ENCODE assay signal across 23 mouse cellular contexts in genomic region chr15:14000952-14001351, GRCm38 (mm10).
DNase-seq lines count a peak whose midpoint lies in the region; ATAC-seq lines count a peak whose summit lies in the region.
"Had no signal": no experiment of that assay in that cellular context is flagged by ENCODE, and none has a peak within 500 bp of the region (broad histone marks: within the 10 kb centered on the region; RNA-seq: fewer than 3 reads in every experiment).

No protein-coding gene starts in this region.

- no peak overlapping the region for H3K9ac ChIP-seq in forebrain, embryonic 11.5 days (ENCODE audit: low read length)
- H3K9ac ChIP-seq in forebrain, embryonic 13.5 days, result no peak overlapping the region
- H3K9ac ChIP-seq in forebrain, embryonic 16.5 days (replicated peaks; ENCODE audit: low read depth, low read length), result no peak overlapping the region
- H3K9ac ChIP-seq: embryonic facial prominence, embryonic 12.5 days; embryonic facial prominence, embryonic 15.5 days; hindbrain, embryonic 14.5 days had no signal

- no peaks in the 10 kb centered on the region for H3K36me3 ChIP-seq in forebrain, embryonic 11.5 days (ENCODE audit: control insufficient read depth, insufficient read depth, low read length)
- no peaks in the 10 kb centered on the region for H3K36me3 ChIP-seq in forebrain, embryonic 10.5 days (replicated peaks)
- H3K36me3 ChIP-seq in forebrain, embryonic 13.5 days (ENCODE audit: poor library complexity, severe bottlenecking), result no peaks in the 10 kb centered on the region
- no peaks in the 10 kb centered on the region for H3K36me3 ChIP-seq in forebrain, embryonic 16.5 days (ENCODE audit: control insufficient read depth, insufficient read depth)
- H3K36me3 ChIP-seq: embryonic facial prominence, embryonic 12.5 days; embryonic facial prominence, embryonic 15.5 days had no signal

- H3K4me2 ChIP-seq in forebrain, embryonic 11.5 days (ENCODE audit: low read depth, low read length, severe bottlenecking), result no peak overlapping the region
- no peak overlapping the region for H3K4me2 ChIP-seq in forebrain, embryonic 13.5 days
- no peak overlapping the region for H3K4me2 ChIP-seq in forebrain, embryonic 16.5 days (ENCODE audit: low read length)
- H3K4me2 ChIP-seq: embryonic facial prominence, embryonic 12.5 days; embryonic facial prominence, embryonic 15.5 days; heart, embryonic 11.5 days; hindbrain, embryonic 14.5 days had no signal

- no peak overlapping the region for H3K27ac ChIP-seq in forebrain, embryonic 11.5 days (ENCODE audit: low read depth, low read length)
- no peak overlapping the region for H3K27ac ChIP-seq in forebrain, embryonic 10.5 days
- no peak overlapping the region for H3K27ac ChIP-seq in forebrain, embryonic 13.5 days
- no peak overlapping the region for H3K27ac ChIP-seq in forebrain, embryonic 16.5 days (ENCODE audit: low read length)
- H3K27ac ChIP-seq: embryonic facial prominence, embryonic 12.5 days; embryonic facial prominence, embryonic 15.5 days; gastrocnemius, adult 2 months; hindbrain, embryonic 14.5 days; hindbrain, postnatal 0 days had no signal

- no peaks in the 10 kb centered on the region for H3K27me3 ChIP-seq in forebrain, embryonic 11.5 days (ENCODE audit: control insufficient read depth, insufficient read depth, low read length)
- H3K27me3 ChIP-seq in forebrain, embryonic 10.5 days (ENCODE audit: poor library complexity, severe bottlenecking), result no peaks in the 10 kb centered on the region
- no peaks in the 10 kb centered on the region for H3K27me3 ChIP-seq in forebrain, embryonic 13.5 days
- no peaks in the 10 kb centered on the region for H3K27me3 ChIP-seq in forebrain, embryonic 16.5 days (replicated peaks; ENCODE audit: control insufficient read depth, insufficient read depth, low read length)
- H3K27me3 ChIP-seq: embryonic facial prominence, embryonic 12.5 days; embryonic facial prominence, embryonic 15.5 days had no signal

- no peaks in the 10 kb centered on the region for H3K9me3 ChIP-seq in forebrain, embryonic 11.5 days (ENCODE audit: control insufficient read depth, low read length)
- H3K9me3 ChIP-seq in forebrain, embryonic 10.5 days, result no peaks in the 10 kb centered on the region
- H3K9me3 ChIP-seq in forebrain, embryonic 13.5 days (replicated peaks), result no peaks in the 10 kb centered on the region
- no peaks in the 10 kb centered on the region for H3K9me3 ChIP-seq in forebrain, embryonic 16.5 days (ENCODE audit: control insufficient read depth, low read length)
- H3K9me3 ChIP-seq: embryonic facial prominence, embryonic 12.5 days; embryonic facial prominence, embryonic 15.5 days had no signal

- H3K4me1 ChIP-seq in forebrain, embryonic 11.5 days (replicated peaks; ENCODE audit: control insufficient read depth, insufficient read depth, low read length), result no peaks in the 10 kb centered on the region
- no peaks in the 10 kb centered on the region for H3K4me1 ChIP-seq in forebrain, embryonic 10.5 days
- H3K4me1 ChIP-seq in forebrain, embryonic 13.5 days, result no peaks in the 10 kb centered on the region
- no peaks in the 10 kb centered on the region for H3K4me1 ChIP-seq in forebrain, embryonic 16.5 days (replicated peaks; ENCODE audit: control insufficient read depth, insufficient read depth, low read length)
- H3K4me1 ChIP-seq: embryonic facial prominence, embryonic 12.5 days; embryonic facial prominence, embryonic 15.5 days had no signal

- no peak for DNase-seq in forebrain, embryonic 11.5 days (ENCODE audit: low spot score)
- no peak for DNase-seq in forebrain, embryonic 10.5 days (ENCODE audit: extremely low spot score, low spot score)
- no peak for DNase-seq in left cerebral cortex, adult 11 months (ENCODE audit: low spot score)
- no peak for DNase-seq in layer of hippocampus, adult 9-11 months
- DNase-seq: adrenal gland, adult 8-10 months; adrenal gland, postnatal 25 days; cerebellum, adult 18-20 months; cerebellum, adult 9-10 months; cerebellum, postnatal 14 days; gastrocnemius, adult 2 months; gastrocnemius, postnatal 14 days; heart, adult 11 months; kidney, adult 18-20 months had no signal

- H3K4me3 ChIP-seq in forebrain, embryonic 11.5 days (ENCODE audit: low read depth, low read length), result no peak overlapping the region
- no peak overlapping the region for H3K4me3 ChIP-seq in forebrain, embryonic 10.5 days
- H3K4me3 ChIP-seq in forebrain, embryonic 13.5 days, result no peak overlapping the region
- no peak overlapping the region for H3K4me3 ChIP-seq in forebrain, embryonic 16.5 days (replicated peaks; ENCODE audit: low read length)
- H3K4me3 ChIP-seq: embryonic facial prominence, embryonic 12.5 days; embryonic facial prominence, embryonic 15.5 days; gastrocnemius, adult 2 months had no signal

- ATAC-seq in forebrain, embryonic 11.5 days (replicated peaks; ENCODE audit: low FRiP score), result peak; percentile 33; the same call in 1 of the 2 replicates
- ATAC-seq in forebrain, embryonic 13.5 days, result peak; percentile 73
- peak; percentile 76 for ATAC-seq in forebrain, embryonic 16.5 days
- ATAC-seq: activated CD4-positive, CD25-positive, alpha-beta regulatory T cell, adult 4 months; hindbrain, postnatal 0 days; inflammation-experienced regulatory T-cells, adult 6 months; intestine, embryonic 16.5 days had no signal
